Mouse (Mus musculus) midbrain, embryonic 11.5 days (tissue): Measurements from ENCODE around the gene 4930595D18Rik. TPM values are rescaled to one million over a fixed set of nuclear protein-coding genes. Genes with fewer than 3 reads are reported as not detected.

Experiments used
- ATAC-seq: fragments of 200-750 bp; cut with Nextera tagmentation; 2 replicates; pipeline ENCODE4 v1.8.0; 2017; ENCODE audit warnings: moderate TSS enrichment, moderate library complexity; ENCODE audit not compliant: low FRiP score
- DNase-seq: peaks from one replicate; pipeline ENCODE4 v3.0.0; 2015; ENCODE audit warnings: low spot score; ENCODE audit errors: missing footprints
- H3K27ac ChIP-seq: fragments of 300-500 bp; sonication (generic); 2 replicates; pipeline ENCODE4 v1.5.1; 2014; ENCODE audit warnings: low read depth, low read length
- H3K27me3 ChIP-seq: fragments of 300-500 bp; sonication (generic); 2 replicates; pipeline ENCODE4 v1.6.1; 2014; ENCODE audit warnings: mild to moderate bottlenecking, low read length, moderate library complexity, mixed read lengths; ENCODE audit not compliant: control insufficient read depth, insufficient read depth
- H3K36me3 ChIP-seq: fragments of 300-500 bp; sonication (generic); 2 replicates; pipeline ENCODE4 v1.6.1; 2014; ENCODE audit warnings: mild to moderate bottlenecking, low read length, moderate library complexity, mixed read lengths; ENCODE audit not compliant: control insufficient read depth, insufficient read depth
- H3K4me1 ChIP-seq: fragments of 300-500 bp; sonication (generic); 2 replicates; pipeline ENCODE4 v1.6.1; 2014; ENCODE audit warnings: low read length; ENCODE audit not compliant: control insufficient read depth, insufficient read depth
- H3K4me2 ChIP-seq: fragments of 300-500 bp; sonication (generic); 2 replicates; pipeline ENCODE4 v1.6.1; 2014; ENCODE audit warnings: mild to moderate bottlenecking, moderate library complexity
- H3K4me3 ChIP-seq: fragments of 300-500 bp; sonication (generic); 2 replicates; pipeline ENCODE4 v1.5.1; 2014; ENCODE audit warnings: low read depth, low read length
- H3K9ac ChIP-seq: fragments of 300-500 bp; sonication (generic); 2 replicates; pipeline ENCODE4 v1.6.1; 2014; ENCODE audit warnings: low read length
- H3K9me3 ChIP-seq: fragments of 300-500 bp; sonication (generic); 2 replicates; pipeline ENCODE4 v1.6.1; 2016; ENCODE audit warnings: low read length; ENCODE audit not compliant: control insufficient read depth
- WGBS: fragments of 180-500 bp; shearing (Covaris S2); extraction: QIAGEN DNeasy Blood & Tissue Kit; methylation state at CpG from one replicate; pipeline ENCODE4 v1.1.7; 2014; 5-methylcytosine and 5-hydroxymethylcytosine counted together
- polyA plus RNA-seq: library from polyadenylated mRNA; unstranded; fragments of >200 nt; fragmentation: Nextera tagmentation; extraction: Ambion mirVana; gene quantifications from 2 replicates; pipeline ENCODE4 v1.2.1, GENCODE M21; 2014

The 4930595D18Rik gene
- polyA plus RNA-seq, 1 experiment from 2014 or later = not detected

DNA sequence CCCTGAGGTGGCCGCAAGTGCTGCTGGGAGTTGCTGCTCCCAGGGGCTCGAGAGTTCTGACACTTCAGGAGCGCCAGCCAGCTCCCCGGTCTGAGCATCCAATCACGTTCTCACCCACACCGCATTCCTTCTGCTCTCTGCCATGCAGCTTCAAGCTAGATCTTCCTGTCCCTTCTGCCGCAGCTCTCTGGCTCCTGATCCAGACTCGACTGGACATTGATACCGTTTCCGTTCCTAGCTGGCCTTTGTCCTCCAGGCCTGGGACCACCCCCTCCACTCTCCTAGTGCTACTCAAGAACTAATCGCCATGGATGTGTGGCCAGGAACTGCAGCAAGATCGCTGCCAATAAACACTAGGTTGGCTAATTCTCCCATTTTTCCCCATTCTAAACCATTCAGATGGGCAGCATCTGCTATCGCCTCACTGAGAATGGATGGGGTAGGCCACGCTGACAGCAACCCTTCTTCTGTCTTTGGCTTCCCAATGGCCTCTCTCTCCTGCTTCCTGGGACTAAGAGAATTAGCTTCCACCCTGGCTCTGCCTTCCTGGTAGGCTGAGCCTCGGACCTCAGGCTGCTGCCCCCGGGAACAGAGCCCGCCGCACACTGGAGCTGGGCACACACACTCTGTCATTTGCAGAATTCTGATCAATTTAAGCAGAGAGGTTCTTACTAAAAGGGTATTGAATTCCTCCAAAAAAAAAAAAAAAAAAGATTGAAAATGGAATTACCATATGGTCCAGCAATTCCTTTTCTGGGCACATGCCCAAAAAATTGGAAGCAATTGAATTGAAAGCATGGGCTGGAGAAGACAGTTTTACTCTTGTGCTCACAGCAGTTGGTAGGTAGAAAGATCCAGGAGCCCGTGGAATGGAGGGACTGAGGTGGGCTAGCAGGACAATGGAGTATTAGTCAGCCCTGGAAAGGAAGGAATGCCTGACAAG, 49.2 kb downstream of the 4930595D18Rik start:
- H3K27me3 ChIP-seq = no peaks in the 10 kb centered on the region
- H3K4me1 ChIP-seq = no peaks in the 10 kb centered on the region
- no peak overlapping the region for H3K27ac ChIP-seq
- 83% methylated on average over 19 of the region's 19 CpGs for WGBS
- no peak overlapping the region for H3K4me3 ChIP-seq
- H3K4me2 ChIP-seq = no peak overlapping the region
- ATAC-seq (no peak), DNase-seq (no peak)
- no peak overlapping the region for H3K9ac ChIP-seq
- H3K9me3 ChIP-seq = no peaks in the 10 kb centered on the region
- no peaks in the 10 kb centered on the region for H3K36me3 ChIP-seq

- Histone ChIP-seq H3K4me1 (no peaks in the 10 kb centered on the region), H3K9me3 (no peaks in the 10 kb centered on the region), H3K4me3 (no peak overlapping the region), H3K4me2 (no peak overlapping the region), H3K36me3 (no peaks in the 10 kb centered on the region), H3K27me3 (no peaks in the 10 kb centered on the region), H3K27ac (no peak overlapping the region), H3K9ac (no peak overlapping the region)
- DNase-seq (no peak), ATAC-seq (no peak)
- 88% methylated on average over 7 of the region's 7 CpGs for WGBS
Observed at GRCm38 (mm10) chr12:111134169-111134568, 50.1 kb downstream of the 4930595D18Rik start.

DNA sequence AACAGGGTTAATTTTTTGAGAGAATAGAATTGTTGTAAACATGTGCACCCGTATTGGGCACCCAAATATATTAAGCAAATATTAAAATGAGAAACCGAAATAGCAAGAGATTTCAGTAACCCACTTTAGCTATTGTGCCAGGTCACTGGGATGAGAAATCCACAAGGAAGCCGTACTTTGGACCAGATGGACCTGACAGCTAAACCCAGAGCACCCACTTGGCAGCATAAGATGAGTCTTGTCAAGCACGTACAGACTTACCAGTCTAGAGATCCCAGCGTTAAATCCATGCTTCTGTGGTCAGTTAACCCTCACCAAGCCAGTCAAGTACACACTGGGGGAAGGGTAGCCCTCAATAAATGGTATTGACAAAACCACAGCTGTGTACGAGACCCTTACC, 58.6 kb downstream of the 4930595D18Rik start:
- peaks cover 2% of the 10 kb centered on the region; the same call in 1 of the 2 replicates for H3K4me1 ChIP-seq
- no peak overlapping the region for H3K9ac ChIP-seq
- DNase-seq (no peak), ATAC-seq (no peak)
- no peak overlapping the region for H3K4me3 ChIP-seq
- no peaks in the 10 kb centered on the region for H3K9me3 ChIP-seq
- H3K27me3 ChIP-seq = no peaks in the 10 kb centered on the region
- 72% methylated on average over 6 of the region's 6 CpGs for WGBS
- no peak overlapping the region for H3K4me2 ChIP-seq
- H3K27ac ChIP-seq = no peak overlapping the region
- H3K36me3 ChIP-seq = no peaks in the 10 kb centered on the region

GRCm38 (mm10) chr12:111124601-111125260, 59.6 kb downstream of the 4930595D18Rik start:
- Histone ChIP-seq H3K9ac (no peak overlapping the region), H3K27me3 (no peaks in the 10 kb centered on the region), H3K36me3 (no peaks in the 10 kb centered on the region), H3K9me3 (no peaks in the 10 kb centered on the region), H3K4me1 (peaks cover 2% of the 10 kb centered on the region; the same call in 1 of the 2 replicates), H3K4me3 (no peak overlapping the region), H3K27ac (no peak overlapping the region), H3K4me2 (no peak overlapping the region)
- 79% methylated on average over 14 of the region's 14 CpGs for WGBS
- DNase-seq = no peak
- no peak for ATAC-seq

DNA sequence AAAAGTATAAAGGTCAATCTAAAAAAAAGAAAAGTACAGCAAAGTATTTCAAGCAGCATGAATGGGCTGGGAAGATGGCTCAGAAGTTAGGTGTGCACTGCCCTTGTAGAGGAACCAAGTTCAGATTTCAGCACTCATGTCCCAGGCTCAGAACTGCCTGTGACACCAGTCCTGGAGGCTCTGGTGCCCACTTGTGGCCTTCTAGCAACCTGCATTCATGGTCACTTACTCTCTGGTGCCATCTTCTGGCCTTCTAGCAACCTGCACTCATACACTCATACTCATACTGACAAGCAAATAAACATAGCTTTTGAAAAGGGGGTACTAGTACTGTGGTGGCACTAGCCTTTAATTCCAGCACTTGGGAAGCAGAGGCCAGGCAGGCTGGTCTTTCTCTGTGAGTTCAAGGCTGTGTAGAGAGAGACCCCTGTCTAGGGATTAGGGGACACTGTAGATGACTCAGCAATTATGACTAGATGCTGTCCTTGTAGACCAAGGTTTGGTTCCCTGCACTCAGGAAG, 61.9 kb downstream of the 4930595D18Rik start:
- DNase-seq (no peak), ATAC-seq (no peak)
- H3K4me2 ChIP-seq = no peak overlapping the region

GRCm38 (mm10) chr12:111120976-111121645, 63.2 kb downstream of the 4930595D18Rik start:
- Histone ChIP-seq H3K36me3 (0 out of 2 replicates have a peak, but pooled peaks cover 3% of the 10 kb centered on the region), H3K9ac (no peak overlapping the region), H3K27ac (no peak overlapping the region), H3K9me3 (no peaks in the 10 kb centered on the region), H3K4me3 (no peak overlapping the region), H3K4me2 (no peak overlapping the region), H3K4me1 (peaks cover 2% of the 10 kb centered on the region; the same call in 1 of the 2 replicates), H3K27me3 (no peaks in the 10 kb centered on the region)
- DNase-seq (no peak), ATAC-seq (no peak)
- WGBS = 95% methylated on average over 9 of the region's 9 CpGs

More for the DNA sequence above, 61.9 kb downstream of the 4930595D18Rik start:
- Histone ChIP-seq H3K27ac (no peak overlapping the region), H3K36me3 (no peaks in the 10 kb centered on the region), H3K4me3 (no peak overlapping the region), H3K27me3 (no peaks in the 10 kb centered on the region), H3K9ac (no peak overlapping the region), H3K9me3 (no peaks in the 10 kb centered on the region), H3K4me1 (peaks cover 2% of the 10 kb centered on the region; the same call in 1 of the 2 replicates)

DNA sequence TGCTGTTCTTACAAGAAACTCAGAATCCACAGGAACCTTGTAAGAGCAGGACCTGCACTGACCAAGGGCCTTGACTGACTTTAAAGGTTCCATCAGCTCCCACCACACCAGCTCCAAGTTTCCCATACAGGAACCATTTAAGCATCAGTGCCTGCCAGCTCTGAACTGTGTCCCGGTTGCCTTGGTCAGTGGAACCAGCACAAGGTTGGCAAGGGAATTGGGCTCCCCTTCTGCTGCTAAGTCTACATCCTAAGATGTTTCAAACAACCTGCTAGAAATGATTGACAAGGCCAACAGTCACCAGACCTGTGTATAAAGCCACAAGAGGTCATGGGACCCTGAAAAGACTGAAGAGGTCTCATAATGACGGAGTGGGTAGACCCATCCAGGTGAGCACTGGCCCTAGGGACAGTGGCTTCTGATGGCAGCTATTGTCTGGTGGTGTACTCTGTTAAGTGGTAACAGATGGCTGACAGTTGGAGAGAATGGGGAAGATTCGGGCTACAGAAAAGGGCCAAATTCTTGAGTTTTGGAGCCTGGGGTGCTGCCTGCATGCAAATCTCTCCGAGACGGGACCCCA, 64.7 kb downstream of the 4930595D18Rik start:
- Histone ChIP-seq H3K36me3 (peaks cover 4% of the 10 kb centered on the region; the same call in 1 of the 2 replicates), H3K9me3 (no peaks in the 10 kb centered on the region), H3K4me3 (no peak overlapping the region), H3K9ac (no peak overlapping the region), H3K4me2 (no peak overlapping the region), H3K4me1 (no peaks in the 10 kb centered on the region), H3K27me3 (no peaks in the 10 kb centered on the region), H3K27ac (no peak overlapping the region)
- 92% methylated on average over 5 of the region's 5 CpGs for WGBS
- no peak for DNase-seq
- ATAC-seq = no peak

DNA sequence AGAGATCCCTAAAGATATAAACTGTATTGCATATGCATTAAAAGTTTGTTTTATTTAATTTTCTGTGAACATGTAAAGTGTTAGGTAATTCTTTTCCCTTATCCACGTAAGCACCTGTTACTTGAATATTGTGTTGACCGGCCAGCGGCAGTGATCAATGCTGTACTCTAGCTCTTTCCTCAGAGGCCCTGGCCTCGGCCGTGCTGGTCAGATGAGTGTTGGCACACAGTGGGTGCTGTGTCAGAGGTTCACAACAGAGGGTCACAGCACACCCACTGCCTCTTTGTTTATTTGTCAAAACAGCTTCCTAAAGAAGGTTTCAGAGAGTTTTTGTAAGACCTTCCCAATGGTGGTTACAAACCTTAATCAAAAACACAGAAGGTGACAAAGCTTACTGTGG, 69.7 kb downstream of the 4930595D18Rik start:
- 93% methylated on average over 5 of the region's 5 CpGs for WGBS
- H3K27ac ChIP-seq = no peak overlapping the region
- no peaks in the 10 kb centered on the region for H3K9me3 ChIP-seq
- H3K36me3 ChIP-seq = peaks cover 24% of the 10 kb centered on the region; the same call in 1 of the 2 replicates
- H3K4me1 ChIP-seq = no peaks in the 10 kb centered on the region
- no peak overlapping the region for H3K4me2 ChIP-seq
- DNase-seq = no peak
- no peak overlapping the region for H3K4me3 ChIP-seq
- no peak overlapping the region for H3K9ac ChIP-seq
- ATAC-seq = no peak
- H3K27me3 ChIP-seq = no peaks in the 10 kb centered on the region
